Mouse (Mus musculus) E14TG2a.4 (cell line): ENCODE results near the gene Sgcd.

Experiments
- CTCF ChIP-seq: conservative IDR thresholded peaks from 2 replicates; pipeline ENCODE4 v1.5.1; 2014; ENCODE audit warnings: low read length
- NANOG ChIP-seq: IDR thresholded peaks from 2 replicates; pipeline ENCODE4 v1.6.1; 2014; ENCODE audit warnings: borderline replicate concordance, low read length, mixed read lengths

- TF ChIP-seq CTCF (no peak), NANOG (no peak)
Measured at GRCm38 (mm10) chr11:47268556-47268955, 720.2 kb downstream of the Sgcd start.
